Mouse (Mus musculus): ENCODE results near the gene Nup93. TPM values are rescaled to one million over a fixed set of nuclear protein-coding genes. Genes with fewer than 3 reads are reported as not detected.

The Nup93 gene
- total and polyA plus RNA-seq, 3 experiments = 46.0 to 99.6 (median 88.3) TPM

GRCm38 (mm10) chr8:94186542-94186941, 27.8 kb upstream of the Nup93 start (continued):
- TF ChIP-seq MAZ (IDR thresholded peaks at IDR 0.05; ENCODE audit: low read depth, low read length) = no peak; the same call in 1 of the 2 replicates
- TF ChIP-seq CTCF (conservative IDR thresholded peaks at IDR 0.05 in 1 of 2, IDR thresholded peaks at IDR 0.05 in 1 of 2; ENCODE audit: low read depth in 2 of 2, low read length in 2 of 2) = peak; percentile 54 to 84
- no peak for TF ChIP-seq KAT2A (IDR thresholded peaks at IDR 0.05; ENCODE audit: insufficient replicate concordance, low read length)
- TF ChIP-seq JUND (conservative IDR thresholded peaks at IDR 0.05; ENCODE audit: low read depth, low read length) = 0 out of 2 replicates have a peak, but pooled peaks have one; percentile 54
- no peak for TF ChIP-seq USF2 (conservative IDR thresholded peaks at IDR 0.05; ENCODE audit: low read depth, low read length)
- TF ChIP-seq TCF12 (IDR thresholded peaks at IDR 0.05; ENCODE audit: low read depth, low read length) = peak; percentile 99
- peak; percentile 60 for TF ChIP-seq BHLHE40 (IDR thresholded peaks at IDR 0.05; ENCODE audit: low read depth, low read length)
- peak; percentile 63 for TF ChIP-seq IRF4 (IDR thresholded peaks at IDR 0.05; ENCODE audit: low read depth, low read length)
- peak; percentile 72; the same call in 1 of the 2 replicates for TF ChIP-seq NELFE (IDR thresholded peaks at IDR 0.05; ENCODE audit: low read depth, low read length)
- peak; percentile 80 for TF ChIP-seq SMC3 (IDR thresholded peaks at IDR 0.05; ENCODE audit: low read depth, low read length)
- TF ChIP-seq NRF1 (IDR thresholded peaks at IDR 0.05; ENCODE audit: low read depth, low read length) = peak; percentile 77
- TF ChIP-seq ZKSCAN1 (IDR thresholded peaks at IDR 0.05; ENCODE audit: borderline replicate concordance, low read depth, low read length) = no peak
- TF ChIP-seq PAX5 (IDR thresholded peaks at IDR 0.05; ENCODE audit: low read length) = no peak
- no peak; the same call in none of the 2 replicates for TF ChIP-seq MAX (IDR thresholded peaks at IDR 0.05; ENCODE audit: low read length)

GRCm38 (mm10) chr8:94187290-94188002, 26.9 kb upstream of the Nup93 start:
- dilution Hi-C loops (cut with MboI; ENCODE audit: extremely low pct_ligation_motif_present, extremely low pct_unique_long_range_greater_than_20kb, low sequenced_read_pairs) (no loop called here), in situ Hi-C loops (cut with MboI; ENCODE audit: low pct_ligation_motif_present, low pct_unique_long_range_greater_than_20kb, low sequenced_read_pairs) (loop anchor here (25.0 kb wide), 1 partner anchor 500 kb away; no protein-coding TSS in a partner anchor)
- Histone ChIP-seq H3K4me2 (ENCODE audit: insufficient read depth, low read depth, poor library complexity, severe bottlenecking) (peak overlapping the region; percentile 50; the same call in 1 of the 2 replicates), H3K9me3 (replicated peaks; ENCODE audit: low read length) (no peaks in the 10 kb centered on the region), H3K4me3 (replicated peaks in 1 of 3; ENCODE audit: low read depth in 2 of 3, low read length in 2 of 3, poor library complexity in 1 of 3) (no peak overlapping the region), H3K79me2 (replicated peaks; ENCODE audit: control insufficient read depth, extremely low read depth, insufficient read depth, poor library complexity, severe bottlenecking) (no peaks in the 10 kb centered on the region), H3K36me3 (replicated peaks in 1 of 2; ENCODE audit: control insufficient read depth in 1 of 2, insufficient read depth in 1 of 2, low read length in 1 of 2) (no peaks in the 10 kb centered on the region), H3K27ac (ENCODE audit: insufficient read depth, low read depth) (peak overlapping the region; percentile 80), H3K9ac (ENCODE audit: insufficient read depth, low read depth) (peak overlapping the region; percentile 52), H3K27me3 (replicated peaks) (peaks cover 41% of the 10 kb centered on the region), H3K4me1 (ENCODE audit: control insufficient read depth in 1 of 2, insufficient read depth in 2 of 2) (peaks cover 38 to 53% of the 10 kb centered on the region in 2 experiments)
- TF ChIP-seq ELF1 (IDR thresholded peaks at IDR 0.05; ENCODE audit: low read depth, low read length) (peak; percentile 60), TBP (conservative IDR thresholded peaks at IDR 0.05; ENCODE audit: low read depth, low read length) (0 out of 2 replicates have a peak, but pooled peaks have one; percentile 26), POLR2A (IDR thresholded peaks at IDR 0.05; ENCODE audit: low read depth, low read length) (peak; percentile 41; the same call in 1 of the 2 replicates), NRF1 (IDR thresholded peaks at IDR 0.05; ENCODE audit: low read depth, low read length) (no peak), GABPA (IDR thresholded peaks at IDR 0.05; ENCODE audit: insufficient replicate concordance, low read depth, low read length) (no peak), EP300 (IDR thresholded peaks at IDR 0.05; ENCODE audit: low read length) (0 out of 2 replicates have a peak, but pooled peaks have one; percentile 31), JUN (IDR thresholded peaks at IDR 0.05; ENCODE audit: insufficient read depth, low read depth, low read length) (no peak), CHD2 (IDR thresholded peaks at IDR 0.05; ENCODE audit: low read length) (no peak), IRF4 (IDR thresholded peaks at IDR 0.05; ENCODE audit: low read depth, low read length) (peak; percentile 68), TCF12 (IDR thresholded peaks at IDR 0.05; ENCODE audit: low read depth, low read length) (peak; percentile 57; the same call in 1 of the 2 replicates), SMC3 (IDR thresholded peaks at IDR 0.05; ENCODE audit: low read depth, low read length) (no peak)
- peak; percentile 52 for DNase-seq (ENCODE audit: extremely low read depth)
